Mouse (Mus musculus) embryonic stem cell, embryonic (primary cell): ENCODE results near the gene Il12rb1.

Experiments used
- CTCF ChIA-PET, 4 experiments: fragments of 300-600 bp in 2 of 4; fragments of 350-600 bp in 2 of 4; sonication (Branson Sonifier 250); formaldehyde crosslinking; loops; one replicate each; lab custom pipeline; 2022; ENCODE audit warnings: inconsistent platforms in 2 of 4; lab: Charles Lee
- POLR2A ChIA-PET, 4 experiments: fragments of 300-600 bp in 2 of 4; fragments of 350-600 bp in 2 of 4; sonication (Branson Sonifier 250); formaldehyde crosslinking; loops; one replicate each; lab custom pipeline; 2022; ENCODE audit warnings: antibody characterized with exemption in 4 of 4, inconsistent platforms in 1 of 4; lab: Charles Lee

Gene Il12rb1

DNA sequence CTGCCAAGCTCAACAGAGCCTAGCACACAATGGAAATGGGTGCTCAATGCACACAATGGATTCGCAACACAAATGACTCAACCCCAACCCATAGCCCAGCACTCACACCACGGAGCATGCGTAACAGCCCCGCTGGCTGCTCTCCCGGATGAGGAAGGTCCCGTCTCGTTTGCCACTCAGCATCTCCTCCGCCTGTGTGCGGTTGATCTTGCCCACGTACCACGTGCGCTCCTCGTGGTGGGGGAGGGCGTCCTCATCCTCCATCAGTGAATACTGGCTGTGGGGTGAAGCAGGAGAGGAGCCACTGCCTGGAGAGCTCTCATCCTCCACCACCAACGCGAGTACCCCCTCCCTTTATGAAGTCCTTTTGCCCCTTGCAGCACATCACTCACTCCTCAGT lies 39.3 kb upstream of the Il12rb1 start:
- POLR2A ChIA-PET: interaction anchor here in 3 of 4 experiments (0.5 to 12.9 kb wide), 64 partner anchors 8 to 709 kb away, joined by 3 to 163 read pairs (median 4); partner anchors contain the start of genes Gm3336 (in 3 of the 3), Pik3r2 (in 3 of the 3), Arrdc2 (in 2 of the 3) and Jund (in 2 of the 3)
- CTCF ChIA-PET: interaction anchor here (0.6 to 3.9 kb wide), 46 partner anchors 8 to 566 kb away, joined by 3 to 27 read pairs (median 4); partner anchors contain the start of genes Arrdc2 (in 3 of the 4), Gm3336 (in 3 of the 4), Mpv17l2 (in 2 of the 4) and Rab3a (in 1 of the 4)

DNA sequence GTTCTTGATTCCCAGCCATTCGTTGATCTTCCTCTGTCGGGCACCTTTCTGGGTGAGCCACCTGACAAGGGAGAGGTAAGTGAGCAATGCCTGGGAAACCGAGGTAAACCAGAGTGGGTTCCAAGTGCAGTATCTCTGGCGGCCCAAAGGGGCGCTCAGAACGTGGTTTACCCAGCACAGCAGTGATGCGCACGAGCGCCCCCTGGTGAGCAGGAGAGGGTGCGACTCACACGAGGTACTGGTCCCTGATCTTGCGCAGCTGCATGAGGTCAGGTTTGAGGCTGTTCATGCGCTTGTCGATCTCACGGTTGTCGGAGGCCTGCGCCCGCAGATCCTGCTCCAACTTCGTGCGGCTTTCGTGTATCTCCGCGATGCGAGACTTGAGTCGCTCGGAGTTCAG lies 38.9 kb upstream of the Il12rb1 start:
- ChIA-PET CTCF (interaction anchor here (0.5 to 3.9 kb wide), 57 partner anchors 8 to 566 kb away, joined by 3 to 27 read pairs (median 3); partner anchors contain the start of genes Gm3336 (in 3 of the 4), Arrdc2 (in 2 of the 4), Mpv17l2 (in 2 of the 4) and Lsm4 (in 1 of the 4)), POLR2A (interaction anchor here in 3 of 4 experiments (0.5 to 12.9 kb wide), 62 partner anchors 8 to 708 kb away, joined by 3 to 163 read pairs (median 4); partner anchors contain the start of genes Arrdc2 (in 3 of the 3), Jund (in 3 of the 3), Pik3r2 (in 3 of the 3) and Gm3336 (in 2 of the 3))

DNA sequence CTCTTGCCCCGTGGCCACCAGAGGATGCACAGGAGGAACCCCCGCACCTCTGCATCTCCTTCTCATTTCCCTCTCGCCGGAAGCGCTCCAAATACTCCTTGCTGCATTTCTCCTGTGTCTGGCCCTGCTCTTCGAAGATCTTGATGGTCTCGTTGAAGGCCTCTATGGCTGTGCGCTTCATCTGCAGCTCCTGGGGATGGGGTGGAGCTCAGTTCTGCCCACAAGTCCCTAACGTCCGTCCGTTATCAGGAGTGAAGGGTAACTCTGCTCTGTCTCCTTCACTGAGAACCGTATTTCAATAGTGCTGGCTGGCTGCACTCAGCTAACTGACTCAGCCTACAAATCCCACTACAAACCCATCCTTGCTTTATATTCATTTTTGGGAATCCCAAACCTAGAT lies 38.4 kb upstream of the Il12rb1 start:
- ChIA-PET POLR2A (interaction anchor here in 3 of 4 experiments (0.5 to 12.9 kb wide), 33 partner anchors 7 to 511 kb away, joined by 3 to 163 read pairs (median 6); partner anchors contain the start of genes Arrdc2 (in 3 of the 3), Jund (in 3 of the 3), Mpv17l2 (in 2 of the 3) and Pik3r2 (in 2 of the 3)), CTCF (interaction anchor here (0.5 to 3.9 kb wide), 45 partner anchors 9 to 421 kb away, joined by 3 to 27 read pairs (median 4); partner anchors contain the start of genes Arrdc2 (in 3 of the 4), Gm3336 (in 3 of the 4), Mpv17l2 (in 2 of the 4) and Lsm4 (in 1 of the 4))

DNA sequence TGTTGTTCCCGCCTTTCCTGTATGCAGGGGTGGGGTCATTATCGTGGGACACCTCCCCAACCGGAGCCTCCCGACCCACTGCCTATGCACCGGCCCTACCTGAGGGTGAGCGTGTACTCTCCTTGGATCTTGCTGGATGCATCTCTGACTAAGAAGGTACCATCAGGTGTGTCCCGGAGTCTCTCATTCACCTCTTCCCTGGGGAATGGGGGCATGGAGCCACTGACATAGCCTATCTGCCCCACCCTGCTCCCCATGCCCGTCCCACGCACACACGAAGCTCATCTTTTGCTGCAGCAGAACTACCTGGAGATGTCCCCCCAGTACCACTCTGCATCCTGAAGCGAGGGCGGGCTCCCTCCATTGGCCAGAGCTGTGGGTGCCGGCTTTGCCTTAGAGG lies 37.5 kb upstream of the Il12rb1 start:
- POLR2A ChIA-PET: interaction anchor here in 3 of 4 experiments (0.6 to 12.9 kb wide), 23 partner anchors 6 to 512 kb away, joined by 3 to 163 read pairs (median 6); partner anchors contain the start of genes Arrdc2 (in 3 of the 3), Jund (in 2 of the 3), Gm3336 (in 1 of the 3) and Mpv17l2 (in 1 of the 3)
- CTCF ChIA-PET: interaction anchor here in 2 of 4 experiments (0.6 to 3.9 kb wide), 10 partner anchors 13 to 1476 kb away, joined by 3 to 27 read pairs (median 4); partner anchors contain the start of genes Gm3336 (in 1 of the 2) and Rab3a (in 1 of the 2)

DNA sequence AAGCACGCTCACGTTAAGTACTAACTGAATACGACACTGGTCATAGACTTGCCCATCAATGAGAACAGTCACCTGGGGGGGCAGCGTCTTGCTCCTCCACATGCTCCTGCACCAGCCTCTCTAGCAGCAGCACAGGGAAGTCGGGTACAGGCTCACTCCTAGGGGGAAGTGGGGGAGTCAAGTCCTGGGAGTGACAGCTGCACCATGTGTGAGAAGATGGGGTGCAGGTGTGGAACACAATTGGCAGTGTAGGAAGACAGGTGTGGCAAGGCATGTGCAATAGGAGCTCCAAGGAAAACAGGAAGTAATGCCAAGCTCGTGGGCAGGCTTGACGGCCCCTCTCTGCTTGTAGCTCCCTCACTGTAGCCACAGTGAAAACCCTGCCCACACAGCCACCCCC lies 37.0 kb upstream of the Il12rb1 start:
- ChIA-PET POLR2A (interaction anchor here in 3 of 4 experiments (1.0 to 12.9 kb wide), 14 partner anchors 9 to 73 kb away, joined by 3 to 163 read pairs (median 7); partner anchors contain the start of genes Arrdc2 (in 3 of the 3), Jund (in 2 of the 3), Gm3336 (in 1 of the 3) and Mpv17l2 (in 1 of the 3)), CTCF (interaction anchor here in 1 of 4 experiments (0.9 to 1.3 kb wide), 4 partner anchors 8 to 73 kb away, joined by 3 to 4 read pairs (median 3); partner anchors contain the start of gene Gm3336)

DNA sequence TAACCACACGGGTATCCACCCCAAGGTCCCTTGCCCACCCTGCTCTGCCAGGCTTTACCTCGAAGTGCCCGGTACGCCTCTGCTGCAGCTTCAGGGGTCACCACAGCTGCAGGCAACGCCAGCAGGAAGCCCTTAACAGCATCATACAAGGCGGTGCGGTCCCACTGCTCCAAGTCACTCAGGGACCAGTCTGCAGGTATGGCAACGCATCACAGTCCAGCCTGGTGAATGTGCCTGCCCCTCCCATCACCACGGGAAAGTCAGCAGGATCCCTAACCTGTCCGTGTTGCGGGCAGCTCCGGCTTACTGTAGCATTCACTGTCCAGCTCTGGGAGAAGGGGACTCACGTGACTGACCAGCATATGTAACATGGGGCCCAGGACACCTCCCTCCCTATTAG lies 36.2 kb upstream of the Il12rb1 start:
- CTCF ChIA-PET: interaction anchor here (0.5 to 2.9 kb wide), 6 partner anchors 8 to 151 kb away, joined by 3 to 10 read pairs (median 4); no protein-coding TSS in a partner anchor
- POLR2A ChIA-PET: interaction anchor here in 3 of 4 experiments (0.6 to 12.9 kb wide), 13 partner anchors 9 to 262 kb away, joined by 3 to 163 read pairs (median 8); partner anchors contain the start of genes Arrdc2 (in 2 of the 3), Mpv17l2 (in 2 of the 3), Jund (in 1 of the 3) and Lsm4 (in 1 of the 3)

DNA sequence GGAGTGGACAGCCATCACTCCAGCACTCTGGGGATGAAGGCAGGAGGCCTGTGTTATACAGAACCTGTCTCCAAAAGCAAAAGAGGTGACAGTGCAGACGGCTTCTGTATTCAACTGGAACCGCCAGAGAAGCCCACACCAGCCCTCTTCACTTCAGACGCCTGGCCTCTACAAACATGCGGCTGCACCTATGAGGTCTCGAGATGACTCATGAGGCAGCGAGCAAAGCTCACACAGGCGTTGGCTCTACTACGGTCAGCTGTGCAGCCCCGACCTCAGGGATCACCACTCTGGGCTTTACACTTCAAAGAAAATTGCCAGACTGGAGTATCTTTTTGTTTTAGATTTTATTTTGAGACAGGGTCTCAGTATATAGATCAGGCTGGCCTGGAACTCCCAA lies 35.4 kb upstream of the Il12rb1 start:
- POLR2A ChIA-PET: interaction anchor here in 3 of 4 experiments (0.7 to 12.9 kb wide), 16 partner anchors 9 to 263 kb away, joined by 3 to 163 read pairs (median 4); partner anchors contain the start of genes Arrdc2 (in 2 of the 3), Lsm4 (in 2 of the 3), Jund (in 1 of the 3) and Mpv17l2 (in 1 of the 3)
- CTCF ChIA-PET: interaction anchor here (0.5 to 2.9 kb wide), 5 partner anchors 9 to 412 kb away, joined by 3 to 10 read pairs (median 4); no protein-coding TSS in a partner anchor

DNA sequence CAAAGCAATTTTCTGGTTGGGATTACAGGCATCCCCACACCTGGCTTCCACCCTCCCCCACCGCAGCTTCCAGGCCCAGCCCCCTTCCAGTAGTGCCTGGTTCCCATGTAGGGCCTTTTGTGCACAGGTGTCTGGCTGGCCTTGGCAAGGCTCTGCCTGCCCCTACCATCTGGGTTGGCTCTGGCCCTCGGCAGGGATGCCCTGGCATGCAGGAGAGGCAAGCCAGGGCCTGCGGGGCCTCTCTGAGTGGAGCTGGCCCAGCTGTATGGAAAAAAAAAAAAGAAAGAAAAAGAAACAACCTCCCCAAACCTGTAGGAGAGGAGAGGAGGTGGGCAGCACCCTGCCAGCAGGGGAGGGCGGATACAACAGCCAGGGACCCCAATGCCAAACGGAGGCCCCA lies 34.8 kb upstream of the Il12rb1 start:
- ChIA-PET POLR2A (interaction anchor here in 3 of 4 experiments (0.7 to 12.9 kb wide), 16 partner anchors 9 to 263 kb away, joined by 3 to 163 read pairs (median 4); partner anchors contain the start of genes Arrdc2 (in 3 of the 3), Lsm4 (in 2 of the 3), Pgpep1 (in 1 of the 3) and Uba52 (in 1 of the 3)), CTCF (interaction anchor here in 2 of 4 experiments (1.1 to 2.9 kb wide), 4 partner anchors 10 to 55 kb away, joined by 3 to 10 read pairs (median 4); partner anchors contain the start of gene Gm3336 (in 1 of the 2))

DNA sequence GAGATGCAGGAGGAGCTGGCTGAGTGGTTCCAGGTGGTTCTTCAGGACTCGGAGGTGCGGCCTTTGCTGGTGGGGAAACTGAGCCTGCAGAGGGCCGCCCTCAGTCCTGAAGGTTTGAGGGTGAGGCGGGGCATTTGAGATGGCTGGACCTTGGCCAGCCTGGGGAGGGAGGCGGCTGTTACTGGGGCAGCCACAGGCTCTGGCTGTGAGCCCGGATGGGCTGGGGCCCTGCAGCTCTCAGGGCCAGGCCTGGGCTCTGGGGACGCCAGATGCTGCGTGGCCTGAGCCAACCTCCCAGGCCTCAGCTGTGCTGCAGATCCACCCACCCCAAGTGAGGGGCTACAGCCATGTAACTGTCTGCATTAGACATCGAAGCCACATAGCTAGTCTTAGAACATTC lies 34.4 kb upstream of the Il12rb1 start:
- CTCF ChIA-PET: interaction anchor here in 2 of 4 experiments (0.5 to 2.9 kb wide), 5 partner anchors 10 to 55 kb away, joined by 3 to 10 read pairs (median 3); partner anchors contain the start of gene Gm3336 (in 1 of the 2)
- POLR2A ChIA-PET: interaction anchor here in 3 of 4 experiments (0.8 to 12.9 kb wide), 16 partner anchors 9 to 123 kb away, joined by 3 to 163 read pairs (median 4); partner anchors contain the start of genes Arrdc2 (in 3 of the 3), Lsm4 (in 2 of the 3), Jund (in 1 of the 3) and Pgpep1 (in 1 of the 3)

DNA sequence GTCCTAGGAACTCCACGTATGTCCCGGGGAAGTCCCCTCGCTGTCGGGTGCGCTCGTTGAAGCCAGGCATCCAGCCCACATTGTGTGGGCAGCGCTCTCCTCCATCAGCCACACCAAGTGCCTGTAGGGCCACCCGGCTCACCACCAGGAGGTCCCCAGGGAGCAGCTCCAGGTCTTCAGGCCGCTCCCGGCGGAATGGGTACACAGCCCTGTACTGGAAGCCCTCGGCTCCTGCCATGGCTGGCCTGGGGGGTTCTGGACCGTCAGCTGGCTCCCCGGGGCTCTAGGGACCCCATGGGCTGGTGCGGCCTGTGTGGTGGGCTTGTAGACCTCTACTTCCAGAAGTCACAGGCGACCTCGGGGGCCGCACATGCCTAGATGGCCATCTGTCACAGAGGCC lies 33.5 kb upstream of the Il12rb1 start:
- ChIA-PET CTCF (interaction anchor here in 2 of 4 experiments (1.1 to 2.9 kb wide), 3 partner anchors 11 to 47 kb away, joined by 3 to 10 read pairs (median 4); no protein-coding TSS in a partner anchor), POLR2A (interaction anchor here in 3 of 4 experiments (1.0 to 12.9 kb wide), 16 partner anchors 9 to 166 kb away, joined by 3 to 163 read pairs (median 6); partner anchors contain the start of genes Arrdc2 (in 2 of the 3), Jund (in 2 of the 3), Rpl18a (in 2 of the 3) and Mast3 (in 1 of the 3))

DNA sequence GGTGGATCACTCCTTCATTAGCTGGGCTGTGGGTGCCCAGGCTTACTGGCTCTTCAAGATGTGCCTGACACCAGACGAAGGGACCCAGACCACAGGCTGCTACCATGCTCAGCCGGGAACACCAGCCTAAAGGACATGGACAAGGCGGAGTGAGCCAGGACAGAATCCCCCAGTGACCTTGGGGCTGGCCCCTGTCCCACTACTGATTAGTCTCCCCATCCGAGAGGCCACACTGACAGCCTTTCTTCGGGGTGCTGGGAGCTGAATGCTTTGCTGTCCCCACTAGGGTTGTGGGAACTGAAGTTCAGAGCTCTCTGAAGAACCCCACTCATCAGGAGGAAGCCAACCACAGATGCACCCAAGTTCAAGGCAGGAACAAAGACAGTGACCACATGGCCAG lies 33.0 kb upstream of the Il12rb1 start:
- ChIA-PET CTCF (interaction anchor here in 1 of 4 experiments (1.2 to 2.0 kb wide), 2 partner anchors 12 to 22 kb away, joined by 4 to 7 read pairs; no protein-coding TSS in a partner anchor), POLR2A (interaction anchor here in 2 of 4 experiments (0.5 to 12.9 kb wide), 17 partner anchors 9 to 166 kb away, joined by 3 to 163 read pairs (median 10); partner anchors contain the start of genes Jund (in 2 of the 2), Rpl18a (in 2 of the 2), Arrdc2 (in 1 of the 2) and Mast3 (in 1 of the 2))

DNA sequence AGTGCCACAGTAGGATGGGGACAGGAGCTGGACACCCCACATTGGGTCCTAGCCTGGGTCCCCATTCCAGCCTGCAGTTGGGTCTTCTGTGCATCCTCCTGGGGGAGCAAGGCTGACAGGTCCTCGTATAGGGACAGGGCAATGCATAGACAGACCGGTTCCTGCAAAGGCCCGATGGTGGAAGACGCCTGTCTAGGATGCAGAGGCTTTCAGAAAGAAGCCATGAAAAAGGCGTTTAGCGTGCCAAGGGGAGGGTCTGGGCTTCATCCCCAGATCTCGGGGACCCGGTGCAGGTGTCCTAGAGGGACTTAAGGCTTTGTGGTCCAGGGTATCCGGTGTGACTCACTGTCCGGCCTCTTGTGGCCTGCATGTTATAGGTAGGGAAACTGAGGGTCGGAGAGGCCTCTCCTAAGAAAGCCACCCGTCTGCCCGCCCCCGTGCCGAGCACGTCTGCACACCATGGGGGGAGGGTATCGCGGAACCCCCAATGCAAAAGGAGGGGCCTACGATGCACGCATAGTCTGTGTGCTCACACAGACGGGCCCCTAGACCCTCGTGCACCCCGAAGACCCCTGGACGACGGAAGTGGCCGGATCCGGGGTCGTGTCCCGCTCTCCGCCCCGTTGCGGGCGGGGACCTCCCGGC lies 32.3 kb upstream of the Il12rb1 start:
- ChIA-PET POLR2A (interaction anchor here in 3 of 4 experiments (0.5 to 12.9 kb wide), 57 partner anchors 7 to 255 kb away, joined by 3 to 163 read pairs (median 6); partner anchors contain the start of genes Arrdc2 (in 3 of the 3), Mpv17l2 (in 3 of the 3), Jund (in 2 of the 3) and Lsm4 (in 2 of the 3)), CTCF (interaction anchor here in 1 of 4 experiments (1.7 to 2.0 kb wide), 3 partner anchors 9 to 21 kb away, joined by 3 to 7 read pairs (median 5); partner anchors contain the start of gene Mpv17l2)

DNA sequence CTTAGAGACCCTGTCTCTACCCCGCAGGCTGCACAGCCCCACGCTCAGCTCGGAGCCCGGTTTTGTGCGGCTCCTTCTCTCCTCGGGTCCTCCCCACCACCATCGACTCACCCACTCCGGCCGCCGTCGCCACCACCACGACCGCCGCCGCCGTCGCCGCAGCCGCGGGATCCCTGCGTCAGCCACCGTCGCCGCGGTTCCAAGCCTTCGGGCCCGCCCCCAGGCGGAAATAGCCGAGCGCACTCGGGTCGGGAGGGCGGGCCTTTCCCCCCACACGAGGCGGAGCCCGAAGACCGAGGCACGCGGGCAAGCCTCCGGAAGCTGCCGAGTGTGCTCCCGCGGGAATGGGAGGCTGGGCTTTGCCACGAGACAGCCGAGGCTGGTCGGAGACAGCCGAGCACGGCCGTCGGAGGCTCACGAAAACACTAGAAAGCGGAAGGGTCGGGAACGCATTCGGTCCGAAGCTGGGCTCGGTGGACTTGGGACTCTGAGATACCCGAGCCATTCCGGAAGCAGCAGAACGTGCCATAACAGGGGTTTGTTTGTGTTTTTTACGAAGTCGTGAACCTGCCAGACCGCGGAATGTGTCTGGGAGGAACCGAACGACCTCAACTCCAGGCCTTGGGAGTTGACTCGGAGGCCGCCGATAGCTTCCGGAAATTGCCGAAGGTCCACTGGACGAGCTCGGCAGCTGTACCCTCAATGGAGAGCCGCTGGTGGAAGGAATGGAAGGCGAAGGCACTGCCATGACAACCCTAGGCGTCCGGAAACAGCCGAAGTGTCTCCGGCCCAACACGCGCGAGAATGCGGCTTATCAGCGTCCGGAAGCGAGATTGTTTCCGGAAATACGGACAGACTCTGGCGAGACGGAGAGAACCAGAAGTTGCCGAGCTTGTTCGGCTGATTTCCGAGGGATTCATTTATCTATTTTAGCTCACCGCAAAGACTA lies 31.5 kb upstream of the Il12rb1 start, which contains the start of gene Pik3r2:
TSS of gene Pik3r2 (minus strand) at position 218 of the 949 bp plus-strand sequence.
- POLR2A ChIA-PET: interaction anchor here (0.6 to 12.9 kb wide), 82 partner anchors 8 to 794 kb away, joined by 3 to 163 read pairs (median 4); partner anchors contain the start of genes Arrdc2 (in 3 of the 4), Jund (in 3 of the 4), Mpv17l2 (in 3 of the 4) and Ell (in 2 of the 4)
- CTCF ChIA-PET: interaction anchor here in 2 of 4 experiments (1.0 to 2.0 kb wide), 6 partner anchors 10 to 68 kb away, joined by 3 to 8 read pairs (median 5); partner anchors contain the start of gene Mpv17l2 (in 1 of the 2)

DNA sequence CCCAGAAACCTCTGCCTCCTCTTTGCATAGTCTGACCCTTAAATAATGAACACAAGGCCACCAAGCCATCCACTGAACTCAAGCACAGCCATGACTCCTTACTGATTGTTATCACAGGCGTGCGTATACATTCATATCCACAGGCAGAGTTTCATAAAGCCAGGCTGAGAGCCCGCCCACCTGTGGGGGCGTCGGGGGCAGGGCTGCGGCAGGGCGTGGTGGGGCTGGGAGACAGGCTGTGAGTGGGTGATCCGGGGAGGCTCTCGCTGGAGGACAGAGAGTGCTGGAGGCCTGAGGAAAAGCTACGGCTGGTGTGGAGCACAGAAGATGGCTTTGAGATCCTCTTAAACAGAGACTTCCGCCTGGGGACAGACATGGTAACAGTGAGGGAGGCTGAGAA lies 28.2 kb upstream of the Il12rb1 start:
- ChIA-PET POLR2A (interaction anchor here in 3 of 4 experiments (0.7 to 12.9 kb wide), 16 partner anchors 9 to 118 kb away, joined by 3 to 163 read pairs (median 4); partner anchors contain the start of genes Arrdc2 (in 2 of the 3), Mast3 (in 1 of the 3), Mpv17l2 (in 1 of the 3) and Rpl18a (in 1 of the 3)), CTCF (interaction anchor here in 2 of 4 experiments (1.0 to 1.4 kb wide), 4 partner anchors 10 to 65 kb away, joined by 3 to 4 read pairs (median 4); no protein-coding TSS in a partner anchor)
